ENCODE assay signal across 21 mouse cellular contexts in genomic region chr11:107400826-107401225, GRCm38 (mm10).
A peak's percentile ranks its signal among the peaks of the same experiment; 100 is the strongest.
DNase-seq lines count a peak whose midpoint lies in the region; ATAC-seq and TF ChIP-seq lines count a peak whose summit lies in the region.
"Had no signal": no experiment of that assay in that cellular context is flagged by ENCODE, and none has a peak within 500 bp of the region (broad histone marks: within the 10 kb centered on the region; RNA-seq: fewer than 3 reads in every experiment).

No protein-coding gene starts in this region.

- ATAC-seq in kidney, postnatal 0 days (replicated peaks; ENCODE audit: low FRiP score, low read depth) = no peak
- ATAC-seq in liver, embryonic 11.5 days (replicated peaks; ENCODE audit: low FRiP score) = no peak
- ATAC-seq in liver, embryonic 13.5 days (ENCODE audit: low read depth) = no peak
- no peak for ATAC-seq in megakaryocyte, adult 5-6 weeks (ENCODE audit: poor library complexity, severe bottlenecking)
- ATAC-seq: forebrain, embryonic 13.5 days; forebrain, postnatal 0 days had no signal

- DNase-seq in kidney, postnatal 0 days (ENCODE audit: low spot score) = peak; percentile 43
- DNase-seq in kidney, adult 11 months = no peak
- peak; percentile 44 for DNase-seq in liver, adult 2 months (ENCODE audit: extremely low read depth, low read depth, low spot score)
- DNase-seq in liver, embryonic 11.5 days (ENCODE audit: low spot score) = no peak
- DNase-seq in liver, embryonic 13.5 days = no peak
- DNase-seq in cerebellum, postnatal 4 days (ENCODE audit: low spot score in 2 of 2) = no peak
- DNase-seq: adrenal gland, adult 2 months; adrenal gland, postnatal 25 days; cerebellum, adult 18-20 months; cerebellum, adult 9-11 months; cerebellum, postnatal 36 days; forebrain, postnatal 0 days; gastrocnemius, postnatal 14 days; heart, adult 2 months; heart, postnatal 14 days had no signal

- no peak overlapping the region for H3K9ac ChIP-seq in kidney, postnatal 0 days (ENCODE audit: low read depth, low read length)
- H3K9ac ChIP-seq in liver, adult 2 months (ENCODE audit: low read depth, low read length) = no peak overlapping the region
- H3K9ac ChIP-seq in liver, embryonic 11.5 days (ENCODE audit: low read depth, low read length) = no peak overlapping the region
- no peak overlapping the region for H3K9ac ChIP-seq in liver, embryonic 13.5 days
- H3K9ac ChIP-seq: forebrain, embryonic 13.5 days; forebrain, postnatal 0 days; heart, embryonic 15.5 days had no signal

- H3K27ac ChIP-seq in kidney, postnatal 0 days = peak overlapping the region; percentile 10; the same call in 1 of the 2 replicates
- H3K27ac ChIP-seq in liver, adult 2 months (replicated peaks; ENCODE audit: insufficient read depth, low read depth, low read length) = peak overlapping the region; percentile 40; the same call in 1 of the 2 replicates
- no peak overlapping the region for H3K27ac ChIP-seq in liver, embryonic 11.5 days (ENCODE audit: low read depth, low read length)
- H3K27ac ChIP-seq in liver, embryonic 13.5 days = peak overlapping the region; percentile 44; the same call in 1 of the 2 replicates
- H3K27ac ChIP-seq: embryonic facial prominence, embryonic 10.5 days; forebrain, embryonic 13.5 days; heart, adult 2 months; heart, embryonic 15.5 days had no signal

- H3K36me3 ChIP-seq in kidney, postnatal 0 days (ENCODE audit: insufficient read depth, low read length) = no peaks in the 10 kb centered on the region
- H3K36me3 ChIP-seq in liver, adult 2 months (ENCODE audit: control insufficient read depth, insufficient read depth, low read length) = no peaks in the 10 kb centered on the region
- no peaks in the 10 kb centered on the region for H3K36me3 ChIP-seq in liver, embryonic 11.5 days (ENCODE audit: control insufficient read depth, insufficient read depth, low read length)
- no peaks in the 10 kb centered on the region for H3K36me3 ChIP-seq in liver, embryonic 13.5 days
- H3K36me3 ChIP-seq: heart, embryonic 15.5 days had no signal

- H3K79me2 ChIP-seq in liver, adult 2 months (ENCODE audit: control insufficient read depth, insufficient read depth, low read length) = peaks cover 29% of the 10 kb centered on the region; the same call in 1 of the 2 replicates

- H3K9me3 ChIP-seq in kidney, postnatal 0 days (replicated peaks; ENCODE audit: low read length) = no peaks in the 10 kb centered on the region
- no peaks in the 10 kb centered on the region for H3K9me3 ChIP-seq in liver, embryonic 11.5 days (ENCODE audit: control insufficient read depth, low read length)
- no peaks in the 10 kb centered on the region for H3K9me3 ChIP-seq in liver, embryonic 13.5 days (replicated peaks)
- H3K9me3 ChIP-seq: embryonic facial prominence, embryonic 10.5 days; forebrain, embryonic 13.5 days; heart, embryonic 15.5 days had no signal

- no peak for TF ChIP-seq CTCF in kidney, postnatal 0 days (IDR thresholded peaks at IDR 0.05; ENCODE audit: low read depth)
- TF ChIP-seq CTCF in liver, adult 2 months (IDR thresholded peaks at IDR 0.05; ENCODE audit: low read depth, low read length) = no peak

- H3K4me3 ChIP-seq in kidney, postnatal 0 days (replicated peaks; ENCODE audit: low read depth, low read length) = no peak overlapping the region
- H3K4me3 ChIP-seq in liver, adult 2 months (ENCODE audit: insufficient read depth, low read depth, low read length) = no peak overlapping the region
- H3K4me3 ChIP-seq in liver, embryonic 11.5 days (ENCODE audit: low read depth, low read length) = no peak overlapping the region
- no peak overlapping the region for H3K4me3 ChIP-seq in liver, embryonic 13.5 days (replicated peaks)
- H3K4me3 ChIP-seq: embryonic facial prominence, embryonic 10.5 days; forebrain, embryonic 13.5 days; heart, adult 2 months; heart, embryonic 15.5 days had no signal

- H3K4me2 ChIP-seq in kidney, postnatal 0 days (ENCODE audit: low read length) = no peak overlapping the region
- no peak overlapping the region for H3K4me2 ChIP-seq in liver, embryonic 11.5 days
- H3K4me2 ChIP-seq in liver, embryonic 13.5 days = no peak overlapping the region
- H3K4me2 ChIP-seq: forebrain, embryonic 13.5 days; heart, embryonic 11.5 days; heart, embryonic 15.5 days had no signal

- H3K27me3 ChIP-seq in kidney, postnatal 0 days (ENCODE audit: insufficient read depth, low read length) = no peaks in the 10 kb centered on the region
- no peaks in the 10 kb centered on the region for H3K27me3 ChIP-seq in liver, adult 2 months (ENCODE audit: control insufficient read depth, insufficient read depth, low read length)
- no peaks in the 10 kb centered on the region for H3K27me3 ChIP-seq in liver, embryonic 11.5 days (replicated peaks; ENCODE audit: control insufficient read depth, insufficient read depth, low read length)
- H3K27me3 ChIP-seq in liver, embryonic 13.5 days = no peaks in the 10 kb centered on the region
- H3K27me3 ChIP-seq: CH12.LX; forebrain, embryonic 13.5 days; heart, embryonic 15.5 days had no signal

- H3K4me1 ChIP-seq in kidney, postnatal 0 days (replicated peaks; ENCODE audit: insufficient read depth, low read length) = 0 out of 2 replicates have a peak, but pooled peaks cover 3% of the 10 kb centered on the region
- H3K4me1 ChIP-seq in liver, adult 2 months (ENCODE audit: control insufficient read depth, insufficient read depth, low read length) = peaks cover 27% of the 10 kb centered on the region
- H3K4me1 ChIP-seq in liver, embryonic 11.5 days (replicated peaks; ENCODE audit: control insufficient read depth, insufficient read depth, low read length) = peaks cover 38% of the 10 kb centered on the region
- peaks cover 83% of the 10 kb centered on the region for H3K4me1 ChIP-seq in liver, embryonic 13.5 days (replicated peaks)

- WGBS in kidney, postnatal 0 days = 51% methylated on average over 7 of the region's 7 CpGs
- WGBS in liver, adult 2 months = 69% methylated on average over 7 of the region's 7 CpGs
- 82% methylated on average over 7 of the region's 7 CpGs for WGBS in liver, embryonic 11.5 days
- 79% methylated on average over 7 of the region's 7 CpGs for WGBS in liver, embryonic 13.5 days (ENCODE audit: insufficient replicate concordance)

- no peak for TF ChIP-seq POLR2A in liver, adult 2 months (IDR thresholded peaks at IDR 0.05; ENCODE audit: extremely low read depth, insufficient read depth, low read length)

Comparison
In these comparisons a context has a peak if more than half of its experiments do, and no peak if none do; other contexts are left out.
1. DNase-seq: peak in kidney, postnatal 0 days (single experiment) and liver, adult 2 months (single experiment); none in kidney, adult 11 months (single experiment), liver, embryonic 11.5 days (single experiment), liver, embryonic 13.5 days (single experiment) and cerebellum, postnatal 4 days (0 of 2).